Mouse (Mus musculus): Measurements from ENCODE around the gene Stub1. TPM values are rescaled to one million over a fixed set of nuclear protein-coding genes. Genes with fewer than 3 reads are reported as not detected.

The Stub1 gene
- 80.4 and 87.9 TPM in 2 replicates for polyA plus RNA-seq (2012; rRNA removed)

GRCm38 (mm10) chr17:25833291-25833663 is at the start of gene Stub1:
Gene Stub1 (minus strand): TSS chr17:25833404.

GRCm38 (mm10) chr17:25880196-25880910 is 47.1 kb upstream of the Stub1 start, which contains the start of gene Wfikkn1:
Gene Wfikkn1 (minus strand): TSS chr17:25880858.

GRCm38 (mm10) chr17:25874721-25875170 is 41.5 kb upstream of the Stub1 start, which contains the start of gene Mettl26:
Gene Mettl26 (plus strand): TSS chr17:25875074.

GRCm38 (mm10) chr17:25868601-25869191 is 35.5 kb upstream of the Stub1 start, which contains the start of gene Mcrip2:
Gene Mcrip2 (minus strand): TSS chr17:25868764.

GRCm38 (mm10) chr17:25860832-25861703 is 27.9 kb upstream of the Stub1 start, which contains the start of gene Wdr90:
Gene Wdr90 (minus strand): TSS chr17:25861501.

GRCm38 (mm10) chr17:25844396-25844901 is 11.2 kb upstream of the Stub1 start, which contains the start of gene Rhot2:
Gene Rhot2 (minus strand): TSS chr17:25844851.

GRCm38 (mm10) chr17:25841117-25841880 is 8.1 kb upstream of the Stub1 start, which contains the start of gene Gm20683:
Gene Gm20683 (minus strand): TSS chr17:25841763.

GRCm38 (mm10) chr17:25837076-25837410 is 3.8 kb upstream of the Stub1 start, which contains the start of gene Rhbdl1:
Gene Rhbdl1 (minus strand): TSS chr17:25837295.

GRCm38 (mm10) chr17:25828712-25829557 is 4.3 kb downstream of the Stub1 start, which contains the start of gene Jmjd8:
Gene Jmjd8 (plus strand): TSS chr17:25828867.

GRCm38 (mm10) chr17:25823452-25823851 is 9.8 kb downstream of the Stub1 start, which contains the start of gene Wdr24:
Gene Wdr24 (plus strand): TSS chr17:25823627.

GRCm38 (mm10) chr17:25808789-25809605 is 24.2 kb downstream of the Stub1 start, which contains the start of gene Fbxl16:
Gene Fbxl16 (plus strand): TSS chr17:25809085.

GRCm38 (mm10) chr17:25796951-25797369 is 36.2 kb downstream of the Stub1 start, which contains the start of gene Metrn:
Gene Metrn (minus strand): TSS chr17:25797136.

GRCm38 (mm10) chr17:25795609-25796092 is 37.6 kb downstream of the Stub1 start, which contains the start of gene AC134908.4:
Gene AC134908.4 (minus strand): TSS chr17:25795659.

GRCm38 (mm10) chr17:25792615-25793014 is 40.6 kb downstream of the Stub1 start, which contains the start of gene Fam173a:
Gene Fam173a (minus strand): TSS chr17:25792901.

GRCm38 (mm10) chr17:25786280-25786679 is 46.9 kb downstream of the Stub1 start, which contains the start of gene Ccdc78:
Gene Ccdc78 (plus strand): TSS chr17:25786580.

GRCm38 (mm10) chr17:25785281-25785745 is 47.9 kb downstream of the Stub1 start, which contains the start of gene Haghl:
Gene Haghl (minus strand): TSS chr17:25785673.

